Mouse (Mus musculus) B cell, adult 2 months (primary cell): Measurements from ENCODE around the gene Fgd1.

Experiments used
- DNase-seq, 2 experiments: peaks; one replicate each; pipeline ENCODE4 v3.0.0; 2022

Gene Fgd1

DNA sequence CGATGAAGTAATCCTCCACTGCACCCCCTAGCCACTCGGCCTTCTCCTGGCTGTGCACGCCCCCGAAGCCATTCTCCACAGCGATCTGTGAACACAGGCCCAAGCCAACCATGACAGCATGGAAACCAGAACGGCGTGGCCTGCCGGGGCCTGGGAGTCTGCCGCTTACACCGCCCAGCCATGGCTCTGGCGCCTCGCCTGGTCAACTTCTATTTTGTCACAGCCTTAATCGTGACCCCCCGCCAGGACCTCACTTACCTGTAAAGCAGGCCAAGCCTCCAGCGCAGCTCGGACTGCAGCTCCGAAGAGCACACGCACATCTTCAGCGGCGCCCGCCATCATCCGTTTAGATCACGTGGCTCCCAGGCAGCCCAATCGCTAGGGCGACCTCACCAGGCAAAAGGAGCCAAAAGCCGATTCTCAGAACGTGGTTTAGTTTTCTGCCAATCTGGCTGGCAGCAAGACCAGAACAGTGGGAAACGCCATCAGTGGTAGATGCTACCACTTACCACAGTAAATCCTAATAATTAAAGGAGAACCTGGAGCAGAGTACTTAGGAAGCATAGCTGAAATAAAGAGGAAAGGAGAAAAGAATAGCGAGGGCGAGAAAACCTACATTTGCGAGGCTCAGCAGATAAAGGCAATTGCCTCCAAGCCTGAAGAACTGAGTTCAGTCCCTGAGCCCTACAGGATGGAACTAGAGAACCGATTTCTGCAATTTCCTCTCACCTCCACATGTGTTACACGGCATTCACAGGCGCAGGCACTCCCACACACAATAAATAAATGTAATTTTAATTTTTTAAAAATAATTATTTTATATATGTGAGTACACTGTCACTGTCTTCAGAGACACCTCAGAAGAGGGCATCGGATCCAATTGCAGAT is 50.5 kb downstream of the Fgd1 start, which contains the start of gene Tsr2:
Gene Tsr2 (minus strand): TSS at position 373 of the 888 bp plus-strand sequence.
- peak; percentile 71 to 72 for DNase-seq

DNA sequence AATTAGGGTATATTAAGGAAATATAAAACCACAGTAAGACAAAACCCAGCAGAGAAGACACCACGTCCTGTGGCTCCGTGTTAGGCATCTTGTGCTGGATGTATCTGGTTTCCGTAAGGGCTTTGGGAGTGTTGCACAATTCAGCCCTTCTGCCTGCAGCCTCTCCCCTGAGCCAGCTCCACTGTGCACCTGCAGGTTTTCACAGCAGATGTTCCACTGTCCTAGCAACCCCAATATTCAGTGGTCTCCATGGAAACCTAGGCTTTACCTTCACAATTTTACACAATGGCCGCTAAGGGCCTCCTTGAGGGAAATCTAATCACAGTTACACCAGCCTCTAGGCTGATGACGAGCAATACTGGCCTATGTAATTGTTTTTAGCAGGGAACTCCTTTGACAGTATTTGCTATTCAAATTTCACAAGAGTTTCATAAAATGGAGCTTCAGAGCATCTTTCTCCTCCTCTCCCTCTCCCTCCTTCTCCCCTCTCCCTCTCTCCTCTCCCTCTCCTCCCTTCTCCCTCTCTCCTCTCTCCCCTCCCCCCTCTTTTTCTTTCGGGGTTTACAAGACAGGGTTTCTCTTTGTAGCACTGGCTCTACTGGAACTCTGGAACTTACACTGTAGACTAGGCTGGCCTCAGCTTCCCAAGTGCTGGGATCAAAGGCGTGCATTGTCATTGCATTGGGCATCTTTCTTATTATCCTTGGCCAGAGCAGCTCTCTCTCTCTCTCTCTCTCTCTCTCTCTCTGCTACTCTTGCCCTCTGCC is 61.5 kb downstream of the Fgd1 start:
- no peak for DNase-seq

DNA sequence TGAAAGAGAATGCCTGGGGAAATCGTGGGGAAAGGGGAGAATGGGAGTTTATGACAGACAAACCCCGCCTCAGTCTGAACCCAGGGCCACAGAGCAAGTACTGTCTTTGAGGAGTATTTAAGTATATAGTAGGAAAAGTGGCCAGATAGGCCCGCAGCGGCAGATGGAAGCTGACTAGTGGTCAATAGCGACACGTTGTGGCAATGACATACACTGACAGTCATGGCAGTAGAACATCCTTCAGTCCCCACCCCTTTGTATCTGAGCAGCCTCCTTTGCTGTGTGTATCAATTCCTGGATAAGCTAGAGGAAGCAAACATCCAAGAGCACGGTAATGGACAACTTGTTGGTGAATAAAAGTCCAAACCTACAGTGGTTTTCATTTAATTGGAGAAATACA is 70.8 kb downstream of the Fgd1 start:
- DNase-seq, result peak; percentile 11 to 16

DNA sequence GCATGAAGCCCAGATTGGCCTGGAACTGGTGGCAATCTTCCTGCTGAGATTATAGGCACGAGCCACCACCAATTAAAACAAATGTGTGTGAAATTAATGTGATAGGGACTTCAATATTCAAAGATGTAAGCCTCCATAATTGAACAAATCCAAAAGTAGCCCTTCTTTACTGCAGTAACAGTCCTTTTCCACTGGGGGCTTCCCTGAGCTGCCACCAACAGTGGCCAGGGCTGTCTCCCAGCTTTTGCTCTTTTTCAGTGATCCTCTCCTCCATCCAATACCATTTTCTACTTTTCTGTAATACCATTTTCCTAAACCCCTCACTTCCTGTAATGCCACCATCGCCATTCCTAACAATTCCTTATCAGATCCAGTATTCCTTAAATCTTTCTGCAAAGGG is 71.5 kb downstream of the Fgd1 start:
- DNase-seq, result peak; percentile 7 to 9

DNA sequence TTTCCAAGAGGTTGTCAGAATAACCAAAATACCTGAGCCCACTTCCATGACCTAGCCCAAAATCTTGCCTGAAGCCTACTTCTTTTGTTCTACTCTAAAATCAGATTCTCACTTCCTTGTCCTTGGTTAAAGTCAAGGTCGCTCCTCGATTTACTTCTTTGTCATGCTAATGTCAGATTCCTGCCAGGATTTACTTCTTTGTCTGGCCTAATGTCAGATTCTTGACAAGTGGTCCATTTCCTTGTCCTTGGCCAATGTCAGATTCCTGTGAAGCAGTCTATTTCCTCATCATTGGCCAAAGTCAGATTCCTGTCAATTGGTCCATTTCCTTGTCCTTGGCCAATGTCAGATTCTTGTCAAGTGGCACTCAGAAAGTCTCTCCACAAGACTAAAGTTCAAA is 78.0 kb downstream of the Fgd1 start:
- DNase-seq, result no peak

DNA sequence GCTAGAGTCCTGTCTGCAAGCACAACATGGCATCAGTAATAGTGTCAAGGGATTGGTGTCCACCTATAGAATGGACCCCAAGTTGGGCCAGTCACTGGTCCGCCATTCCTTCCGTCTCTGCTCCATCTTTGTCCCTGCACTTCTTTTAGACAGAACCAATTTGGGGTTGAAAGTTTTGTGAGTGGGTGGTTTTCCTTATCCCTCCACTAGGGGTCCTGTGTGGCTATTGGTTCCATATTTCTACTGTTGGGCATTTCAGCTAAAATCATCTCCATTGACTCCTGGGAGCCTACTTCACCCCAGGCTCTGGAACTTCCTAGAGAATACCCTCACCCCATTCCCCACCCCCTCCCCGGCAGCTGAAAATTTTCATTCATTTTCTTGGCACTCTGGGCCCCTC is 84.5 kb downstream of the Fgd1 start:
- no peak for DNase-seq

DNA sequence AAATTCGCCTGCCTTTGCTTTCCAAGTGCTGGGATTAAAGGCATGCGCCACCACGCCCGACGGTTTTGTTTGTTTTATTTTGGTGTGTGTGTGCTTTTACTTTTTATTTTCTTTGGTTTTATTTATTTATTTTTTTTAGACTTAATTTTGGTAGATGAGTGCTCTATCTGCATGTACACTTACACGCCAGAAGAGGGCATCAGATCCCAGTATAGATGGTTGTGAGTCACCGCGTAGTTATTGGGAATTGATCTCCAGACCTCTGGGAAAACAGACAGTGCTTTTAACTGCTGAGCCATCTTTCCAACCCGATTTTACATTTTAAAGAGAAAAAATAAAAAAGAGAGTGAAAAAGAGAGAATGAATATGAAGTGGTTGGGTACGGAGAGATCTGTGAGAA is 86.8 kb downstream of the Fgd1 start:
- peak; percentile 2 to 4 for DNase-seq
